Mouse (Mus musculus) brain, embryonic 18.5 days (tissue): ENCODE results near the gene CK137956.

ENCODE experiments used
- DNase-seq: peaks from one replicate; pipeline ENCODE4 v3.0.0-alpha.2; 2012; ENCODE audit warnings: low read depth, low spot score

CK137956 gene

GRCm38 (mm10) chr4:127913551-127913950, 57.2 kb downstream of the CK137956 start:
- no peak for DNase-seq

DNA sequence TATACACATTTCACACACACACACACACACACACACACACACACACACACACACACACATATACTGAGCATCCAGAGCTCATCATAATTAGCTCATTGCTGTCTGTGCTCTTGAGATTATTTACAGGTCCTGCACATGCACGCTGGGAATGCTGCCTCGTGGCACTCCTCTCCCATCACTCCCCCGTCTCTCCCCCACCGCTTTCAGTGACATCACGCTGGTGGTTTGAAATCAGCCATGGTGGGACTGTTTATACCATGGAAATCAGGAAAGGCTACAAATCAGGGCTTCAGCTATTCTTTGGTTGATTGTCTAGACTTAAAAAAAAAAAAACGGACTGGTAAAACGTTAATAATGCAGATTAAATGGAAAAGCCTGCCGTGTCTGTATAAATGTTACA, 63.6 kb downstream of the CK137956 start:
- DNase-seq, result peak; percentile 16

DNA sequence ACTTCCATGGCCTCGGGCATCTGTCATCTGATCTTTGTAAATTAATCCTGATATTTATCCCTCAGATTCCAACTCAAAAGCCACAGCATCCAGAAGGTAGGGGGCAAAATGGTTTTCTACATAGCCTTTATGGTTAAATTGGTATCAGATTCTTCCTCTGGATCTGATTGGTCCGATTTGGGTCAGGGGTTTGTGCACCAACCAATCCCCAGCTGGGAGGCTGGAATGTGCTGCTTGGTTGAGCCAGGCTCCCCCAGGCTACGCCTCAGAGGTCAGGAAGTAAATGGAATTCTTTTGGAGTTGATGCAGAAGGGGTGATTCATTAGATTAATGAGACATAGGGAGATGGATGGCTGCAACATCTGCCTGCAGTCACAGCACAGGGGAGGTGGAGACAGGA, 66.8 kb downstream of the CK137956 start:
- DNase-seq, result no peak

GRCm38 (mm10) chr4:127900893-127901456, 69.8 kb downstream of the CK137956 start:
- no peak for DNase-seq

- no peak for DNase-seq
Observed at GRCm38 (mm10) chr4:127889071-127889470, 81.7 kb downstream of the CK137956 start.

DNA sequence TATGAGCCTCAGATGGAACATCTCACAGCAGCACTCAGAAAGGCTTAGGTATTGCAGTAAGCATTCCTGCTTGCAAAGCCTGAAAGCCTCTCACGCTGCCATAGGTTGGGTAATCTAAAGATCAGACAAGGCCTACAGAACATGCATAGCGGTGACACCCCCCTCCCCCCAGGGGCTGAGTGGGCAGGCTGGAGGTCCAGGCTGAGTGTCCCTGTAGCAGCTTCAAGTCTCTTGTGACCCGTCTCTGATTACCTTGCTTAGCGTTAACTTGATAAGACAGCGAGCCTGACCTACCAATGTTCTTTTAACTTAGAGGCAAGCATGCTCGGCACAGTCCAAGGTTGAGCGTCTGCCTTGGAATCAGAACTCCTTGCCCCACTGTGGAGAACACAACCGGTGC, 91.8 kb downstream of the CK137956 start:
- DNase-seq, result no peak
